Mouse (Mus musculus) embryonic fibroblast, embryonic 13.5 days (primary cell): ENCODE measurements around the gene Lgals1.

Source experiments
- CTCF ChIP-seq: IDR thresholded peaks from 2 replicates; pipeline ENCODE4 v1.5.1; 2011; ENCODE audit warnings: mild to moderate bottlenecking, control low read depth, low read length, moderate library complexity, borderline replicate concordance; ENCODE audit not compliant: insufficient read depth
- POLR2A ChIP-seq: IDR thresholded peaks from 2 replicates; pipeline ENCODE4 v1.6.1; 2011; ENCODE audit warnings: low read depth, mild to moderate bottlenecking, control low read depth, low read length, moderate library complexity

GRCm38 (mm10) chr15:78946232-78946631 is 19.7 kb downstream of the Lgals1 start:
- TF ChIP-seq CTCF (no peak), POLR2A (no peak)
